ENCODE assay signal across 15 mouse cellular contexts in the genomic region with DNA sequence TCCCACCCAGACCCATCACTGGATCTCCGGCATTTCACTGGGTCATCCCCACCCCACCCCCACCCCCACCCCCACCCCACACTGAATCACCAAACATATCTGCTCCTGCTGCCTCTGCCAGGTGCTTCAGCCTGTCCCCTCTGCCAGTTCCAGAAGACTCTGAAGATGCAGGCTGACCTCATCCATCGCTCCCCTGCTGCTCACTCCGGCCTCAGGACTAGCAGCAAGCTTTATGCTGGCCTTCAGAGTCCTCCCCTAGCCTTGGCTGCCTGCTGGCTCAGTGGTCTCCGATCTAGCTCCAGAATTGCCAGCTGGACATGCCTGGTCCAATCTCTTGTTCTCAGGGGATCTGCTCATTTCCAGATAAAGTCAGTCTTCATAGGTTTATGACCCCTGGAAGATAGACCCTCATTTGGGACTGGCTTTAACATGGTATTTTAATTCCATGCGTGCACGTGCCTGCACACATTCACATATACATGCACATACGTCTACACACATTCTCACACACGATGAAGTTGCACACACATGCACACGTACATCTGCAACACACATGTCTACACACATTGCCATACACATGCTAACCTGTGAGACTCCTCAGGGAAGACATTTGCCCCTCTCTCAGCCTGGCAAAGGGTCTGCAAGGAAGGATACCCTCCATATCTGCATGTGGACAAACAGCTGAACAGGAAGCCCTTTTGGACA. TPM values are rescaled to one million over a fixed set of nuclear protein-coding genes. Genes with fewer than 3 reads are reported as not detected.
DNase-seq lines count a peak whose midpoint lies in the region; ATAC-seq lines count a peak whose summit lies in the region.
"Had no signal": no experiment of that assay in that cellular context is flagged by ENCODE, and none has a peak within 500 bp of the region (broad histone marks: within the 10 kb centered on the region; RNA-seq: fewer than 3 reads in every experiment).

No protein-coding gene starts in this region.

- H3K4me1 ChIP-seq in hindbrain, embryonic 11.5 days (replicated peaks; ENCODE audit: control insufficient read depth, insufficient read depth, low read length), result peaks cover 18% of the 10 kb centered on the region
- peaks cover 71% of the 10 kb centered on the region for H3K4me1 ChIP-seq in midbrain, embryonic 10.5 days
- H3K4me1 ChIP-seq in stomach, embryonic 15.5 days, result peaks cover 9% of the 10 kb centered on the region; the same call in 1 of the 2 replicates
- no peaks in the 10 kb centered on the region for H3K4me1 ChIP-seq in heart, embryonic 11.5 days (ENCODE audit: control insufficient read depth, insufficient read depth, low read length)

- peak overlapping the region; percentile 98 for H3K27ac ChIP-seq in hindbrain, embryonic 11.5 days (ENCODE audit: low read depth, low read length)
- H3K27ac ChIP-seq in midbrain, embryonic 10.5 days (replicated peaks), result peak overlapping the region; percentile 98
- H3K27ac ChIP-seq in stomach, embryonic 15.5 days, result no peak overlapping the region
- no peak overlapping the region for H3K27ac ChIP-seq in heart, embryonic 11.5 days (ENCODE audit: low read depth, low read length)
- H3K27ac ChIP-seq: embryonic facial prominence, embryonic 13.5 days; liver, embryonic 13.5 days had no signal

- H3K9me3 ChIP-seq in hindbrain, embryonic 11.5 days (ENCODE audit: control insufficient read depth, low read length), result no peaks in the 10 kb centered on the region
- no peaks in the 10 kb centered on the region; the same call in 1 of the 2 replicates for H3K9me3 ChIP-seq in midbrain, embryonic 10.5 days (replicated peaks)
- no peaks in the 10 kb centered on the region for H3K9me3 ChIP-seq in stomach, embryonic 15.5 days
- no peaks in the 10 kb centered on the region for H3K9me3 ChIP-seq in heart, embryonic 11.5 days (replicated peaks; ENCODE audit: control insufficient read depth, low read length)
- H3K9me3 ChIP-seq: embryonic facial prominence, embryonic 13.5 days had no signal

- intact Hi-C loops in left cerebral cortex, postnatal 4 days (cut with DNase I), result loop anchor here (10.0 kb wide), 1 partner anchor 177 kb away; no protein-coding TSS in a partner anchor

- H3K4me2 ChIP-seq in hindbrain, embryonic 11.5 days (replicated peaks; ENCODE audit: low read depth, low read length), result peak overlapping the region; percentile 26
- H3K4me2 ChIP-seq in stomach, embryonic 15.5 days, result peak overlapping the region; percentile 21
- H3K4me2 ChIP-seq in heart, embryonic 11.5 days, result no peak overlapping the region
- H3K4me2 ChIP-seq: liver, embryonic 13.5 days had no signal

- no peaks in the 10 kb centered on the region for H3K27me3 ChIP-seq in hindbrain, embryonic 11.5 days (ENCODE audit: control insufficient read depth, insufficient read depth, low read length)
- H3K27me3 ChIP-seq in midbrain, embryonic 10.5 days (ENCODE audit: low read depth, poor library complexity, severe bottlenecking), result peaks cover 11% of the 10 kb centered on the region
- peaks cover 5% of the 10 kb centered on the region; the same call in 1 of the 2 replicates for H3K27me3 ChIP-seq in stomach, embryonic 15.5 days (replicated peaks)
- peaks cover 36% of the 10 kb centered on the region for H3K27me3 ChIP-seq in heart, embryonic 11.5 days (ENCODE audit: control insufficient read depth, insufficient read depth, low read length)

- peak; percentile 52; the same call in 1 of the 2 replicates for ATAC-seq in hindbrain, embryonic 11.5 days (ENCODE audit: low FRiP score)
- 0 out of 2 replicates have a peak, but pooled peaks have one; percentile 4 for ATAC-seq in stomach, embryonic 15.5 days (ENCODE audit: insufficient read depth, low FRiP score, low read depth)
- ATAC-seq in heart, embryonic 11.5 days (replicated peaks; ENCODE audit: insufficient number of reproducible peaks, low FRiP score, low TSS enrichment), result no peak

- H3K4me3 ChIP-seq in hindbrain, embryonic 11.5 days (ENCODE audit: low read depth, low read length), result no peak overlapping the region
- H3K4me3 ChIP-seq in midbrain, embryonic 10.5 days, result peak overlapping the region; percentile 46
- no peak overlapping the region for H3K4me3 ChIP-seq in stomach, embryonic 15.5 days (replicated peaks)
- no peak overlapping the region for H3K4me3 ChIP-seq in heart, embryonic 11.5 days (ENCODE audit: low read depth, low read length)
- H3K4me3 ChIP-seq: embryonic facial prominence, embryonic 13.5 days; liver, embryonic 13.5 days; megakaryocyte, embryonic 14.5 days had no signal

- H3K36me3 ChIP-seq in hindbrain, embryonic 11.5 days (ENCODE audit: control insufficient read depth, insufficient read depth, low read length), result no peaks in the 10 kb centered on the region
- no peaks in the 10 kb centered on the region for H3K36me3 ChIP-seq in midbrain, embryonic 10.5 days
- no peaks in the 10 kb centered on the region for H3K36me3 ChIP-seq in stomach, embryonic 15.5 days
- H3K36me3 ChIP-seq in heart, embryonic 11.5 days (ENCODE audit: control insufficient read depth, insufficient read depth, low read length), result no peaks in the 10 kb centered on the region
- H3K36me3 ChIP-seq: embryonic facial prominence, embryonic 13.5 days; liver, embryonic 13.5 days had no signal

- peak overlapping the region; percentile 67; the same call in 1 of the 2 replicates for H3K9ac ChIP-seq in hindbrain, embryonic 11.5 days (ENCODE audit: low read depth, low read length)
- no peak overlapping the region for H3K9ac ChIP-seq in stomach, embryonic 15.5 days
- H3K9ac ChIP-seq in heart, embryonic 11.5 days (ENCODE audit: low read depth, low read length), result no peak overlapping the region
- H3K9ac ChIP-seq: liver, embryonic 13.5 days had no signal

- 43% methylated on average over 9 of the region's 9 CpGs for WGBS in hindbrain, embryonic 11.5 days
- 43% methylated on average over 9 of the region's 9 CpGs for WGBS in midbrain, embryonic 10.5 days
- WGBS in stomach, embryonic 15.5 days, result 56% methylated on average over 9 of the region's 9 CpGs
- WGBS in heart, embryonic 11.5 days (ENCODE audit: insufficient replicate concordance), result 53% methylated on average over 9 of the region's 9 CpGs

- peak; percentile 67 for DNase-seq in left cerebral cortex, postnatal 4 days
- no peak for DNase-seq in left cerebral cortex, adult 8-10 months (ENCODE audit: low spot score in 2 of 2)
- DNase-seq in hindbrain, embryonic 11.5 days (ENCODE audit: low spot score), result peak; percentile 60
- DNase-seq in midbrain, embryonic 10.5 days (ENCODE audit: low spot score), result peak; percentile 74
- no peak for DNase-seq in right cerebral cortex, postnatal 36 days (ENCODE audit: low spot score in 2 of 2)
- no peak for DNase-seq in lung, postnatal 36 days
- DNase-seq: gastrocnemius, postnatal 14 days; heart, postnatal 4 days; liver, embryonic 13.5 days; right cerebral cortex, adult 18-20 months had no signal

RNA-seq across cellular contexts. Expression of a gene that starts 14.3 kb away (rescaled TPM):
- under 1 TPM; 0.50 to 0.54 TPM for total RNA-seq in left cerebral cortex, postnatal 4 days (2021)
- 1 to 10 TPM in 1 of 4 experiments, under 1 TPM in 3; 0.51 to 1.5 (median 0.82) TPM for total RNA-seq in left cerebral cortex, adult 8-10 months (2022)
- 1.4 and 1.9 TPM in 2 replicates for polyA plus RNA-seq in hindbrain, embryonic 11.5 days (2014; fragmentation: Nextera tagmentation; extraction: Ambion mirVana)
- polyA plus RNA-seq in midbrain, embryonic 10.5 days (2016; fragmentation: Nextera tagmentation; extraction: Ambion mirVana), result 0.43 and 1.4 TPM in 2 replicates
- 1.7 TPM in 2 replicates for polyA plus RNA-seq in stomach, embryonic 15.5 days (2015; fragmentation: Nextera tagmentation; extraction: Ambion mirVana)
- polyA plus RNA-seq in heart, embryonic 11.5 days (2014; fragmentation: Nextera tagmentation; extraction: Ambion mirVana), result 0.66 TPM in 1 of 2 replicates, not detected in the other
- total RNA-seq: CH12.LX had no signal

RNA-seq across cellular contexts. Expression of a gene that starts 17.6 kb away (rescaled TPM):
- 1 to 10 TPM; 3.5 to 5.6 TPM for total RNA-seq in left cerebral cortex, postnatal 4 days (2021)
- 1 to 10 TPM; 4.3 to 8.2 (median 5.4) TPM for total RNA-seq in left cerebral cortex, adult 8-10 months (2022)
- 0.59 and 0.88 TPM in 2 replicates for polyA plus RNA-seq in hindbrain, embryonic 11.5 days (2014; fragmentation: Nextera tagmentation; extraction: Ambion mirVana)
- 0.41 and 0.91 TPM in 2 replicates for polyA plus RNA-seq in midbrain, embryonic 10.5 days (2016; fragmentation: Nextera tagmentation; extraction: Ambion mirVana)
- polyA plus RNA-seq in stomach, embryonic 15.5 days (2015; fragmentation: Nextera tagmentation; extraction: Ambion mirVana), result 4.0 TPM in 2 replicates
- polyA plus RNA-seq in heart, embryonic 11.5 days (2014; fragmentation: Nextera tagmentation; extraction: Ambion mirVana), result not detected in 2 replicates
- total RNA-seq: CH12.LX; heart, postnatal 4 days had no signal

RNA-seq across cellular contexts. Expression of a gene that starts 38.5 kb away (rescaled TPM):
- 10 to 100 TPM; 25.5 to 28.8 TPM for total RNA-seq in left cerebral cortex, postnatal 4 days (2021)
- 10 to 100 TPM; 33.8 to 43.3 (median 38.6) TPM for total RNA-seq in left cerebral cortex, adult 8-10 months (2022)
- 27.0 and 32.3 TPM in 2 replicates for polyA plus RNA-seq in hindbrain, embryonic 11.5 days (2014; fragmentation: Nextera tagmentation; extraction: Ambion mirVana)
- polyA plus RNA-seq in midbrain, embryonic 10.5 days (2016; fragmentation: Nextera tagmentation; extraction: Ambion mirVana), result 35.9 and 37.0 TPM in 2 replicates
- 40.8 and 44.4 TPM in 2 replicates for polyA plus RNA-seq in stomach, embryonic 15.5 days (2015; fragmentation: Nextera tagmentation; extraction: Ambion mirVana)
- 30.2 and 31.2 TPM in 2 replicates for polyA plus RNA-seq in heart, embryonic 11.5 days (2014; fragmentation: Nextera tagmentation; extraction: Ambion mirVana)

Comparison
In these comparisons a context has a peak if more than half of its experiments do, and no peak if none do; other contexts are left out.
1. DNase-seq: peak in left cerebral cortex, postnatal 4 days (single experiment), hindbrain, embryonic 11.5 days (single experiment) and midbrain, embryonic 10.5 days (single experiment); none in left cerebral cortex, adult 8-10 months (0 of 2), right cerebral cortex, postnatal 36 days (0 of 2) and lung, postnatal 36 days (single experiment).
2. H3K27ac ChIP-seq: peak in hindbrain, embryonic 11.5 days (single experiment) and midbrain, embryonic 10.5 days (single experiment); none in stomach, embryonic 15.5 days (single experiment) and heart, embryonic 11.5 days (single experiment).